Mouse (Mus musculus): ENCODE measurements around the gene Csrp1.

The Csrp1 gene

GRCm38 (mm10) chr1:135719983-135720382 lies at the start of gene Csrp1:
Gene Csrp1 (plus strand): TSS chr1:135720061.
- no peak for DNase-seq (ENCODE audit: low spot score)

- DNase-seq (ENCODE audit: low spot score) = peak; percentile 92
Observed at GRCm38 (mm10) chr1:135670397-135671130, 49.3 kb upstream of the Csrp1 start.

- no peak for DNase-seq (ENCODE audit: low spot score)
Observed at GRCm38 (mm10) chr1:135671406-135671805, 48.5 kb upstream of the Csrp1 start.

- no peak for DNase-seq (ENCODE audit: low spot score)
Observed at GRCm38 (mm10) chr1:135671956-135672355, 47.9 kb upstream of the Csrp1 start.

- no peak for DNase-seq (ENCODE audit: low spot score)
Observed at GRCm38 (mm10) chr1:135672374-135672773, 47.5 kb upstream of the Csrp1 start.

GRCm38 (mm10) chr1:135673423-135673822 lies 46.4 kb upstream of the Csrp1 start:
- DNase-seq (ENCODE audit: low spot score) = no peak

GRCm38 (mm10) chr1:135675449-135676129 lies 44.3 kb upstream of the Csrp1 start:
- no peak for DNase-seq (ENCODE audit: low spot score)

GRCm38 (mm10) chr1:135676247-135676646 lies 43.6 kb upstream of the Csrp1 start:
- DNase-seq (ENCODE audit: low spot score) = no peak

GRCm38 (mm10) chr1:135676938-135677682 lies 42.8 kb upstream of the Csrp1 start:
- no peak for DNase-seq (ENCODE audit: low spot score)

GRCm38 (mm10) chr1:135678145-135678544 lies 41.7 kb upstream of the Csrp1 start:
- no peak for DNase-seq (ENCODE audit: low spot score)

GRCm38 (mm10) chr1:135680716-135681115 lies 39.1 kb upstream of the Csrp1 start:
- DNase-seq (ENCODE audit: low spot score) = no peak

- DNase-seq (ENCODE audit: low spot score) = no peak
Observed at GRCm38 (mm10) chr1:135681122-135681521, 38.7 kb upstream of the Csrp1 start.

- DNase-seq (ENCODE audit: low spot score) = no peak
Observed at GRCm38 (mm10) chr1:135684895-135685294, 35.0 kb upstream of the Csrp1 start.

GRCm38 (mm10) chr1:135685316-135685715 lies 34.5 kb upstream of the Csrp1 start:
- no peak for DNase-seq (ENCODE audit: low spot score)

- DNase-seq (ENCODE audit: low spot score) = peak; percentile 46
Observed at GRCm38 (mm10) chr1:135686792-135687510, 32.9 kb upstream of the Csrp1 start.

GRCm38 (mm10) chr1:135687771-135688492 lies 31.9 kb upstream of the Csrp1 start:
- DNase-seq (ENCODE audit: low spot score) = peak; percentile 80

- no peak for DNase-seq (ENCODE audit: low spot score)
Observed at GRCm38 (mm10) chr1:135688686-135689085, 31.2 kb upstream of the Csrp1 start.

- DNase-seq (ENCODE audit: low spot score) = no peak
Observed at GRCm38 (mm10) chr1:135690784-135691416, 29.0 kb upstream of the Csrp1 start.

- DNase-seq (ENCODE audit: low spot score) = no peak
Observed at GRCm38 (mm10) chr1:135691417-135691815, 28.4 kb upstream of the Csrp1 start.

- DNase-seq (ENCODE audit: low spot score) = no peak
Observed at GRCm38 (mm10) chr1:135694181-135694580, 25.7 kb upstream of the Csrp1 start.

GRCm38 (mm10) chr1:135697462-135697861 lies 22.4 kb upstream of the Csrp1 start:
- DNase-seq (ENCODE audit: low spot score) = no peak

All from retina, embryonic 14.5 days (tissue).